Mouse (Mus musculus) embryonic fibroblast, embryonic 13.5 days (primary cell): ENCODE measurements at regions not wholly inside any gene's neighbourhood (a gene's known extent, or its start where the extent isn't known, plus 50 kb on each side); places are given as distances from the start of the nearest gene placed in this dataset.

Source experiments
- CTCF ChIP-seq: IDR thresholded peaks from 2 replicates; pipeline ENCODE4 v1.5.1; 2011; ENCODE audit warnings: mild to moderate bottlenecking, control low read depth, low read length, moderate library complexity, borderline replicate concordance; ENCODE audit not compliant: insufficient read depth
- POLR2A ChIP-seq: IDR thresholded peaks from 2 replicates; pipeline ENCODE4 v1.6.1; 2011; ENCODE audit warnings: low read depth, mild to moderate bottlenecking, control low read depth, low read length, moderate library complexity

- TF ChIP-seq POLR2A (no peak), CTCF (no peak)
Observed at GRCm38 (mm10) chr12:110156441-110156840, 122.4 kb upstream of the Dio3 start.
